In the genomic region with DNA sequence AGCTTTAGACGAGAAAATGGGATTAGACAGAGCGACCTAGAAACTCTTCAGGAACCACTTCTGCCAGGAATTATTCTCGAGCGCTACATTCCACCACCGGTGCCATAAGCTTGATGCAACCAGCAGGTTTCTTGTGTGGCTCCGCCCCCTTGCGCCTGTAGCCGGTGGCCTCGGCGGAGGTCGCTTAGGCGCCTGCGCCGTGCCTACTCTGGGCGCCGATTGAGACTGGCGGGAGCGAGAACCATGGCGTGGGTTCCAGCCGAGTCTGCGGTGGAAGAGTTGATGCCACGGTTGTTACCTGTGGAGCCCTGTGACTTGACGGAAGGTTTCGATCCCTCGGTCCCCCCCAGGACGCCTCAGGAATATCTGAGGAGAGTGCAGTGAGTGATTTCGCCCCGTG, we compare ENCODE assay signal across 7 mouse cellular contexts. TPM values are rescaled to one million over a fixed set of nuclear protein-coding genes. Genes with fewer than 3 reads are reported as not detected.
DNase-seq lines count a peak whose midpoint lies in the region; ATAC-seq lines count a peak whose summit lies in the region.

Gene Gemin2, plus strand, starts transcription at position 160 of the 400 bp plus-strand sequence.

- H3K36me3 ChIP-seq in intestine, embryonic 15.5 days = no peaks in the 10 kb centered on the region
- H3K36me3 ChIP-seq in midbrain, embryonic 10.5 days = peaks cover 30% of the 10 kb centered on the region

- peak within 1 kb of the TSS; percentile 68 for H3K4me2 ChIP-seq in intestine, embryonic 15.5 days (replicated peaks)

- ATAC-seq in intestine, embryonic 15.5 days = peak; percentile 80

- H3K27me3 ChIP-seq in intestine, embryonic 15.5 days (replicated peaks) = no peaks in the 10 kb centered on the region
- no peaks in the 10 kb centered on the region for H3K27me3 ChIP-seq in midbrain, embryonic 10.5 days (ENCODE audit: low read depth, poor library complexity, severe bottlenecking)

- H3K4me3 ChIP-seq in intestine, embryonic 15.5 days (replicated peaks) = peak within 1 kb of the TSS; percentile 61
- peak within 1 kb of the TSS; percentile 88 for H3K4me3 ChIP-seq in midbrain, embryonic 10.5 days

- intact Hi-C loops in left cerebral cortex, postnatal 25 days (cut with DNase I) = loop anchor here (2.0 kb wide), 2 partner anchors 54 to 118 kb away; partner anchors contain the start of gene Pnn

- H3K27ac ChIP-seq in intestine, embryonic 15.5 days = peak within 1 kb of the TSS; percentile 97
- peak within 1 kb of the TSS; percentile 91 for H3K27ac ChIP-seq in midbrain, embryonic 10.5 days (replicated peaks)

- H3K9ac ChIP-seq in intestine, embryonic 15.5 days = peak within 1 kb of the TSS; percentile 68

- DNase-seq in adrenal gland, adult (ENCODE audit: inconsistent age in 2 of 2, low spot score in 1 of 2) = peak; percentile 94 to 97
- peak; percentile 96 for DNase-seq in embryo, embryonic 10.5 days (ENCODE audit: low spot score)
- peak; percentile 87 for DNase-seq in gastrocnemius, postnatal 25 days
- DNase-seq in left cerebral cortex, postnatal 25 days (ENCODE audit: low spot score in 2 of 2) = peak; percentile 89 to 94
- peak; percentile 89 for DNase-seq in midbrain, embryonic 10.5 days (ENCODE audit: low spot score)
- DNase-seq in right cerebral cortex, postnatal 4 days = peak; percentile 80

- H3K9me3 ChIP-seq in intestine, embryonic 15.5 days = no peaks in the 10 kb centered on the region
- no peaks in the 10 kb centered on the region for H3K9me3 ChIP-seq in midbrain, embryonic 10.5 days (replicated peaks)

- 0% methylated on average over 28 of the region's 28 CpGs for WGBS in intestine, embryonic 15.5 days
- WGBS in midbrain, embryonic 10.5 days = under 1% methylated on average over 28 of the region's 28 CpGs

- H3K4me1 ChIP-seq in intestine, embryonic 15.5 days (replicated peaks) = peaks cover 12% of the 10 kb centered on the region; the same call in 1 of the 2 replicates
- H3K4me1 ChIP-seq in midbrain, embryonic 10.5 days = peaks cover 25% of the 10 kb centered on the region

RNA-seq across cellular contexts. Expression of gene Gemin2, which starts in this region (rescaled TPM):
- total RNA-seq in gastrocnemius, postnatal 25 days (2021) = 1 to 10 TPM; 3.8 to 4.4 TPM
- 20.4 and 23.8 TPM in 2 replicates for polyA plus RNA-seq in intestine, embryonic 15.5 days (2015; fragmentation: Nextera tagmentation; extraction: Ambion mirVana)
- total RNA-seq in left cerebral cortex, postnatal 25 days (2021) = 1 to 10 TPM; 8.7 to 8.9 TPM
- polyA plus RNA-seq in midbrain, embryonic 10.5 days (2016; fragmentation: Nextera tagmentation; extraction: Ambion mirVana) = 35.8 and 36.8 TPM in 2 replicates

Comparison
In these comparisons a context has a peak if more than half of its experiments do, and no peak if none do; other contexts are left out.
1. Peak in every context shown above with its lines: DNase-seq, ATAC-seq, H3K4me3 ChIP-seq and H3K27ac ChIP-seq.